Mouse (Mus musculus): Measurements from ENCODE around the gene Olfr1395.

- TF ChIP-seq EP300 (optimal IDR thresholded peaks at IDR 0.05) (no peak), CTCF (IDR thresholded peaks at IDR 0.05; ENCODE audit: low read depth) (no peak)
Observed at GRCm38 (mm10) chr11:49100409-49100808, 41.7 kb upstream of the Olfr1395 start.

All from stomach, postnatal 0 days (tissue).